Mouse (Mus musculus) midbrain, postnatal 0 days (tissue): Measurements from ENCODE around the gene Ppp1r9a. TPM values are rescaled to one million over a fixed set of nuclear protein-coding genes. Genes with fewer than 3 reads are reported as not detected.

ENCODE experiments used
- ATAC-seq: fragments of 200-750 bp; cut with Nextera tagmentation; 2 replicates; pipeline ENCODE4 v1.8.0; 2017; ENCODE audit warnings: moderate number of reproducible peaks, mild to moderate bottlenecking, moderate TSS enrichment, moderate library complexity; ENCODE audit not compliant: low FRiP score
- DNase-seq: peaks from one replicate; pipeline ENCODE4 v3.0.0-alpha.2; 2015; ENCODE audit warnings: low spot score
- H3K27ac ChIP-seq: fragments of 300-500 bp; sonication (generic); 2 replicates; pipeline ENCODE4 v1.5.1; 2014; ENCODE audit warnings: low read depth, mild to moderate bottlenecking, low read length, mixed read lengths
- H3K27me3 ChIP-seq: fragments of 300-500 bp; sonication (generic); 2 replicates; pipeline ENCODE4 v1.6.1; 2014; ENCODE audit warnings: low read length, control low read depth, mixed read lengths; ENCODE audit not compliant: insufficient read depth
- H3K36me3 ChIP-seq: fragments of 300-500 bp; sonication (generic); 2 replicates; pipeline ENCODE4 v1.6.1; 2014; ENCODE audit warnings: low read length, control low read depth, mixed read lengths; ENCODE audit not compliant: insufficient read depth
- H3K4me1 ChIP-seq: fragments of 300-500 bp; sonication (generic); 2 replicates; pipeline ENCODE4 v1.6.1; 2014; ENCODE audit warnings: mild to moderate bottlenecking, control low read depth, antibody characterized with exemption, low read length, mixed read lengths; ENCODE audit not compliant: insufficient read depth
- H3K4me2 ChIP-seq: fragments of 300-500 bp; sonication (generic); 2 replicates; pipeline ENCODE4 v1.6.1; 2014; ENCODE audit warnings: low read depth, mild to moderate bottlenecking, low read length, mixed read lengths; ENCODE audit not compliant: poor library complexity, severe bottlenecking
- H3K4me3 ChIP-seq: fragments of 300-500 bp; sonication (generic); 2 replicates; pipeline ENCODE4 v1.5.1; 2014; ENCODE audit warnings: low read depth, mild to moderate bottlenecking, low read length, moderate library complexity
- H3K9ac ChIP-seq: fragments of 300-500 bp; sonication (generic); replicated peaks from 2 replicates; pipeline ENCODE4 v1.6.1; 2014; ENCODE audit warnings: mild to moderate bottlenecking, low read length, moderate library complexity, mixed read lengths; ENCODE audit not compliant: poor library complexity, severe bottlenecking
- H3K9me3 ChIP-seq: fragments of 300-500 bp; sonication (generic); 2 replicates; pipeline ENCODE4 v1.6.1; 2016; ENCODE audit warnings: low read length, control low read depth
- CTCF ChIP-seq: IDR thresholded peaks from 2 replicates; pipeline ENCODE4 v1.5.1; 2016; ENCODE audit warnings: antibody characterized with exemption, mild to moderate bottlenecking
- WGBS: fragments of 180-500 bp; shearing (Covaris S2); extraction: QIAGEN DNeasy Blood & Tissue Kit; methylation state at CpG from one replicate; pipeline ENCODE4 v1.1.7; 2014; 5-methylcytosine and 5-hydroxymethylcytosine counted together
- polyA plus RNA-seq: library from polyadenylated mRNA; unstranded; fragments of >200 nt; fragmentation: Nextera tagmentation; extraction: Ambion mirVana; gene quantifications from 2 replicates; pipeline ENCODE4 v1.2.1, GENCODE M21; 2015
- total RNA-seq: library from RNA; depleted of rRNA; stranded (reverse); fragments of >200 nt; gene quantifications from 2 replicates; pipeline ENCODE4 v1.2.3, GENCODE M21; 2014

The Ppp1r9a gene
- total and polyA plus RNA-seq, 2 experiments from 2014 or later, result 43.6 to 66.3 TPM

DNA sequence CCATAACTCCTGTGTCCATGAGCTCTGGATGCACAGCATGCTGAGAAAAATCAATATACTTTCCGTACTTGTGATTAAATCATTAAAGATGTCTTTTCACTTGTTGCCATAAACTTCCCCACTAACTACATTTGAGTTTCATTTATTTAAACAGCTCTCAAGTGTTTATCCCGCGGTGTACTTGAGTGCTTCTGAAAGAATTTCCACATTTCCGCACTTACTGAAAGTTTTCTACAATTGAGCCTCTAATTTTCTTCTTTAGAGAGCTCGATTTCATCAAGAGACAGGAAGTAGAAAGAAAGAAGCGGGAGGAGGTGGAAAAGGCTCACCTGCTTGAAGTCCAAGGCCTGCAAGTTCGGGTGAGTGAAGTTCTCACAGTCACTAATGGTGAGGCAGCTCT lies 212.1 kb downstream of the Ppp1r9a start:
- H3K4me3 ChIP-seq, result no peak overlapping the region
- no peak overlapping the region for H3K9ac ChIP-seq
- ATAC-seq, result no peak
- no peak for TF ChIP-seq CTCF
- H3K27me3 ChIP-seq, result no peaks in the 10 kb centered on the region
- no peak for DNase-seq
- H3K9me3 ChIP-seq, result no peaks in the 10 kb centered on the region
- H3K27ac ChIP-seq, result no peak overlapping the region
- no peaks in the 10 kb centered on the region for H3K4me1 ChIP-seq
- 94% methylated on average over 7 of the region's 7 CpGs for WGBS
- no peak overlapping the region for H3K4me2 ChIP-seq
- peaks cover 13% of the 10 kb centered on the region; the same call in 1 of the 2 replicates for H3K36me3 ChIP-seq

DNA sequence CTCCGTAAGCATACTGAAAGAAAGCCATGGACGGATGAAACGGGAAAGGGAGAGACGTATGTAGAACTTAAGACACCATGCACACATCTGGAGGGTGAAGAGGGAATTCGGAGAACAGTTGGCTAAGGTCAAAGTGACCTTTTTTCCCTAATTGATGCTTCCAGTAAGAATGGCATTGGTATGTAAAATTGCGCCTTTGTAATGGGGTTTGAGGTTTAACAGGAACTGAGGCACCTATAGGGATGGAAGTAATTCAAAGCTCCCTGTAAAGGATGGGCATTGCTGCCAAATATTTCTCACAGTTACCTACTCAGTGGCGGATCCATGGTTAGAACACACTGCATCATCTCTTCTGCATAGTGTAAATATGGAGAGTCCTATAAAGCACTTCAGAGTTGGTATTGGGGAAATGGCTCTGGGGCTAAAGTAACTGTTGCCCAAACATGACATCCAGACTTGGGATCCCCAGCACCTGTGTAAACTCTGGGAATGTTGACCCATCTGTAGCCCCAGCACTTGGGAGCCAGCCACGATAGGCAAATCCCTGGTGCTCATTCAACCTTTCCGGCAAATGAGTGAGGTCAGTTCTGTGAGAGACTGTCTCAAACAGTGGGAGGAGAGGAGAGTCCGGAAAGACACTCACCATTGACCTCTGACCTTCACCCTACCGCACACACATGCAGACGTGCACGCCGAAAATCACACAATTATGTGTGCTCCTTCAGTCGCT lies 216.6 kb downstream of the Ppp1r9a start:
- H3K9ac ChIP-seq, result no peak overlapping the region
- DNase-seq (no peak), ATAC-seq (no peak)
- no peak overlapping the region for H3K27ac ChIP-seq
- H3K27me3 ChIP-seq, result no peaks in the 10 kb centered on the region
- WGBS, result 87% methylated on average over 15 of the region's 15 CpGs
- peaks cover 13% of the 10 kb centered on the region; the same call in 1 of the 2 replicates for H3K36me3 ChIP-seq
- H3K4me2 ChIP-seq, result no peak overlapping the region
- no peaks in the 10 kb centered on the region for H3K4me1 ChIP-seq
- H3K4me3 ChIP-seq, result no peak overlapping the region
- TF ChIP-seq CTCF, result no peak
- no peaks in the 10 kb centered on the region for H3K9me3 ChIP-seq

DNA sequence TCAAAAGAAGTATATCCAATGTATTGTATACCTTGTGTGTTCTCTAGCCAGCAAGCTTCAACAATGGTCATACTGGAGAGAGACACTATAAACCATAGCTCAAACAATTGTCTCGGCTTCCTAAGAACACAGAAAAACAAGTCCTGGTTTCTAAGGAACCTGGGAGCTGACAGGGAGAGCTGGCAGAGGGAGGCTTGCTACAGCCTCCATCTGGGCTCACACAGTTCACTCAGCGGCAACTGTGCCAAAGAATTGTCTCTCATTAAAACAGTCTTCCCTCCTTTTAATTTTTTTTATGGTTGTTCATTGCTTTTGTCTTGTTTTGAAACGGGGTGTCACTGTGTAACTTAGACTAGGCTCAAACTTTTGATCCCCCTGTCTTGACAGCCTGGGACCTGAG lies 217.5 kb downstream of the Ppp1r9a start:
- DNase-seq (peak; percentile 30), ATAC-seq (no peak)
- Histone ChIP-seq H3K27ac (no peak overlapping the region), H3K9me3 (no peaks in the 10 kb centered on the region), H3K27me3 (no peaks in the 10 kb centered on the region), H3K9ac (no peak overlapping the region), H3K4me3 (no peak overlapping the region), H3K4me1 (no peaks in the 10 kb centered on the region), H3K36me3 (peaks cover 10% of the 10 kb centered on the region; the same call in 1 of the 2 replicates), H3K4me2 (no peak overlapping the region)
- no peak for TF ChIP-seq CTCF
- 41% methylated on average over 3 of the region's 3 CpGs for WGBS

DNA sequence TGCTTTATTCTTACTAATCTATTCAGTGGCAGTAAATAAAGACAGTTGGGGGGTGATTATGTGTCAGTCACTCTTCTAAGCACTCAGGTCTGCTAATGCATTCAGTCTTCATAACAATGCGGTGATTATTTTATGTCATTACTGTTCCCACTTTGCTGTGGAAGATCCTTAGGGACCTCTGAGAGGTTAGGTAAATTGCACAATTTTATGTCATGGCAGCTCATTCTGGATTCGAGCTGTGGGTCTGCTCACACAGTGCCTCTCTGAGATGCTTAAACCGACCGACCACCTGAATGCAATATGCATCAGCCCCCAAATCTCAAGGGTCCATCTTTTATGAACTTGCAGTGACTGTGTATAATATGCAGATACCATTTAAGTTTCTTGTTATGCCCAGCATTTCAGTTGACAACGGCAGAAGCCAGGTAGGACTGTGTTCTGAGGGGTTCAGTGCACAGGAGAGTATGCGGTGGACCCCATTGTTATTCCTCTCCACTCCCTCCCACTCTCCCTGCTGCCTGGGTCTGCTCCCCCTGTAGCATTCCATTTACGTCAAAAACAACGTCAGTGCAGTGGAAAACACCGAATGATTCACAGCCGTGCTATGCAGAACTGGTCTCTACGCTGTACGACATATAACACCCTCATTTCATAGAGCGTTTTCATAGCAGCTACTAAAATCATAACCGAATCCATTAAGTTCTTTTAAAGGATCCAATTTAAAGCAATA lies 226.8 kb downstream of the Ppp1r9a start:
- Histone ChIP-seq H3K27me3 (no peaks in the 10 kb centered on the region), H3K4me2 (no peak overlapping the region), H3K36me3 (no peaks in the 10 kb centered on the region), H3K9me3 (no peaks in the 10 kb centered on the region), H3K9ac (no peak overlapping the region), H3K27ac (no peak overlapping the region), H3K4me3 (no peak overlapping the region), H3K4me1 (no peaks in the 10 kb centered on the region)
- 67% methylated on average over 14 of the region's 14 CpGs for WGBS
- DNase-seq, result no peak
- ATAC-seq, result no peak
- no peak for TF ChIP-seq CTCF

DNA sequence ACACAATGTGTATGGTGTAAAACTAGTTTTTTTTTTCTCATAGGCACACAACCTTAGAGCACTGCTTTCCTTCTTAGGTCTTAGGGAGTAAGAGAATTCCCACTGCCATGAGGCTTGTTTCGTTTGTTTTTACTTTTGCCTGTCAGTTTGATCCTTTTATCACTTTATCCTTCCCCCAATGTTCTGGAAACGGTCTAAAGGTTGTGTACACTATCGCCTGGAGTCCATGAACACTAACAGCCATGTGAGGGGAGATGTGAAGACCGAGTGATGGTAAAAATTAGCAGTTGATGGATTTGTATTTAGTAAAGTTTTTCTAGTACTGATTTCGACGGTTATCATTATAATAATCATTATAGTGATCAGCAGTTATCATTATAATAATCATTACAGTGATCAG lies 232.3 kb downstream of the Ppp1r9a start:
- Histone ChIP-seq H3K36me3 (0 out of 2 replicates have a peak, but pooled peaks cover 6% of the 10 kb centered on the region), H3K4me1 (no peaks in the 10 kb centered on the region), H3K27ac (no peak overlapping the region), H3K4me3 (no peak overlapping the region), H3K4me2 (no peak overlapping the region), H3K9ac (no peak overlapping the region), H3K9me3 (no peaks in the 10 kb centered on the region), H3K27me3 (no peaks in the 10 kb centered on the region)
- no peak for TF ChIP-seq CTCF
- no peak for DNase-seq
- no peak for ATAC-seq
- 86% methylated on average over 6 of the region's 6 CpGs for WGBS

DNA sequence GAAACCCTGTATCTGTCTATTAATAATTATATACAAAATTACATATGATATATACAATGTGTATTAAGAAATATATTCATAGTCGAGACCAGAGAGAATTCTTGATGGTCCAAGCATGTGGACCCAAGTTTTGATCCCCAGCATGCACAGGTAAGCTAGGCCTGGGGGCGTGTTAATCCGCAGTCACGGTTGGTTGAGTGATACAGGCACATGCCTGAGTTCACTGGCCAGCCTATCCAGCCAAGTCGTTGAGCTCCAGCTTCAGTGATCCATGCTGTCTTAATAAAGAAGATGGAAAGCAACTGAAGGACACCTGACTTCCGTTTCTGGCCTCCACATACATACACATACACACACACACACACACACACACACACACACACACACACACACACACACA lies 233.3 kb downstream of the Ppp1r9a start:
- no peak for TF ChIP-seq CTCF
- H3K4me2 ChIP-seq, result no peak overlapping the region
- ATAC-seq (no peak), DNase-seq (no peak)
- no peak overlapping the region for H3K9ac ChIP-seq
- WGBS, result 73% methylated on average over 6 of the region's 6 CpGs
- H3K9me3 ChIP-seq, result no peaks in the 10 kb centered on the region
- H3K4me3 ChIP-seq, result no peak overlapping the region
- no peak overlapping the region for H3K27ac ChIP-seq
- H3K27me3 ChIP-seq, result no peaks in the 10 kb centered on the region
- no peaks in the 10 kb centered on the region for H3K4me1 ChIP-seq
- 0 out of 2 replicates have a peak, but pooled peaks cover 6% of the 10 kb centered on the region for H3K36me3 ChIP-seq
